Mouse (Mus musculus) cortical plate, adult 2 months (tissue): ENCODE data around the gene E2f7.

Source experiments
- CTCF ChIP-seq: fragments of 200-500 bp; IDR thresholded peaks from 2 replicates; pipeline ENCODE4 v1.5.1; 2011; ENCODE audit warnings: mild to moderate bottlenecking, control low read depth, low read length; ENCODE audit not compliant: insufficient read depth; ENCODE audit errors: extremely low read depth
- POLR2A ChIP-seq: fragments of 200-500 bp; IDR thresholded peaks from 2 replicates; pipeline ENCODE4 v1.6.1; 2011; ENCODE audit warnings: mild to moderate bottlenecking, low read length, control low read depth; ENCODE audit not compliant: insufficient read depth; ENCODE audit errors: extremely low read depth

- TF ChIP-seq CTCF (no peak), POLR2A (no peak)
Measured at GRCm38 (mm10) chr10:110743701-110744100, 1.5 kb upstream of the E2f7 start.
